Mouse (Mus musculus): ENCODE measurements around the gene Fam234b.

Gene Fam234b

DNA sequence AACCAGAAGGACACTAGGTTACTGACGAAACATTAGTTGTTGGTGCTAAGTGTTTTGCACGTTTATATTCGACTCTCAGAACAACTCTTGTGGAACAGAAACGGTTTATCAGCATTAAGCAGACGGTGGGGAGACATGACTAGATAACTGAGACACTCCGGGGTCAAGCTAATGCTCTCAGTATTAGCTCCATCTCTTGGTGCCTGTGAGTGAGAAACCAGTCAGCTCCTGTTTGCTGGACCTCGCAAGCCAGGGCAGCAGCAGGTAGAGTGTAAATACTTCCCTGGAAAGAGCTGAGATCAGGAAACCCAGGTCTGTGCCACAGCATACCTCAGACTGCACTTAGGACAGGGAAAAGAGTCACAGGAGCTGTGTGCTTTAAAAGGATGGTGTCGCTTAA lies 1.1 kb upstream of the Fam234b start:
- no peak for TF ChIP-seq GATA4 (IDR thresholded peaks at IDR 0.05; ENCODE audit: insufficient replicate concordance, low read length)

GRCm38 (mm10) chr6:135197446-135197845 lies 331 bp upstream of the Fam234b start:
- TF ChIP-seq GATA4 (IDR thresholded peaks at IDR 0.05; ENCODE audit: insufficient replicate concordance, low read length), result no peak

DNA sequence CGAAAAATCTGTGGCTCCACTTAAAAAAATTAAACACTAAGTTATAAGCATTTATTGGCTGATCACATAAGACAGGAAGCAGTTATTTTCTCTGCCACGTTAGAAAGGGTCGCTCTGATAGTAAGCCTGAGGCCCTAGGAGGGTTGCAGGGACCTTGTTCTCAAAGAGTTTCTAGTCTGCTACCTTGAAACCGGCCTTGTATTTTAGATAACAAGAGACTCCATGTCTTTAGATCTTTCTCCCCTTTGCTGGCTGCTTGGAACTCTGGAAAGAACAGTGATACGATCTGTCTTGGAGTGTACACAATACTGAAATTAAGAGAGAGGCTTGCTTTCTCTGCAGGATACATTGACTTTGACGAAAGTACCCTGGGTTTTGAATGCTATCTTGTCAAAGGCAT lies 949 bp downstream of the Fam234b start:
- TF ChIP-seq GATA4 (IDR thresholded peaks at IDR 0.05; ENCODE audit: insufficient replicate concordance, low read length), result no peak

DNA sequence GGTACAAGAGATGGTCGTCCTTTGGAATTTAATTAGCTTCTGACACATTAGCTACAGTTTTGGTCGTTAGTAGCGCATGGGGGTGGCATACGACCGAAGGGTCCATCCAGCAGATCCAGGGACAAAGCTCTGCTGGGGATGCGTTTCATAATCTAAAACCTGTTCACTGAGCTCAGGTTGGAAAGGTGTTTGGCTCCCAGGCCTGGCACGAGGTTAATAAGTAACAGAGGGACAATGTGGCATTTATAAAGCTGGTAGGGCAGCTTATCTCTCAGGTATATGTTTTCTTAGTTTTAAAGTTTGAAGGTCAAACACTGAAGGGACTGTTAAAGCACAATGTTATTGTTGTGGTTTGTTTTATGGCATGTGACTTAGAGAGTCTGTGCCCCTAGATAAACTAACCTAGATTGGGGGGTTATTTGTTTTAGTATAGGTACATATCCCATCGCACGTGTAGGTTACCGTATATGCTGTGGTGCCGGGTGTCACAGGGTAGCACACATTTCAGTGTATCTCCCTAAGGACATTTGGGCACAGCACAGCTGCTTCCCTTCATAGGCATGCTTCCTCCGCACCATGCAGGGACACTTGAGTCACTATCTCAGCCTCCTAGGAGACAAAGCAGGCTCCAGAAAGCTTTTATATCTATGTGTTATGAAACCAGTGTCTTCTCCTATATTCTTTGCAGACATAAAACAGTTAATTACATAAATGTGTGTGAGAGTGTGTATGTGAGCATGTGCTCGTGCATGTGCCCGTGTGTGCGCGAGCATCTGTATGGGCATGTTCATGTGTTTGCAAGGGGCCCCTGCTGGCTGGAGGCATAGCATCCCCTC lies 2.6 kb downstream of the Fam234b start:
- no peak for TF ChIP-seq GATA4 (IDR thresholded peaks at IDR 0.05; ENCODE audit: insufficient replicate concordance, low read length)

DNA sequence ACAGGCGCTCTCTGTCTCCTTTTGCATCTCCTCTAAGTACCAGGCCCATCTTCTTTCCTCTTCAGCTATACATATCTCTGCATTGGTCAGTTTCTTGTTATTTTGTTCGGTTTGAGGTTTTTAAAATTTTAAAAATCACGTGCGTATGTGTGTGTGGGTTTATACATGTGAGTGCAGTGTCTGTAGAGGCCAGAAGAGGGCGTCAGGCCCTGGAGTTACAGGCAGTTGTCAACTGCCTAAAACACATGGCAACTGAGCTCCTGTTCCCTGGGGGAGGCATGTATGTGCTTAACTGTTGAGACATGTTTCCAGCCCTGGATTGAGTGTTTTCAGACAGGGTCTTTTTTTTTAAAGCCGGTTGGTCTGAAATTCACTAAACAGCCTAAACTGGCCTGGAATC lies 4.9 kb downstream of the Fam234b start:
- TF ChIP-seq GATA4 (IDR thresholded peaks at IDR 0.05; ENCODE audit: insufficient replicate concordance, low read length), result no peak

GRCm38 (mm10) chr6:135203737-135204136 lies 6.0 kb downstream of the Fam234b start:
- no peak for TF ChIP-seq GATA4 (IDR thresholded peaks at IDR 0.05; ENCODE audit: insufficient replicate concordance, low read length)

DNA sequence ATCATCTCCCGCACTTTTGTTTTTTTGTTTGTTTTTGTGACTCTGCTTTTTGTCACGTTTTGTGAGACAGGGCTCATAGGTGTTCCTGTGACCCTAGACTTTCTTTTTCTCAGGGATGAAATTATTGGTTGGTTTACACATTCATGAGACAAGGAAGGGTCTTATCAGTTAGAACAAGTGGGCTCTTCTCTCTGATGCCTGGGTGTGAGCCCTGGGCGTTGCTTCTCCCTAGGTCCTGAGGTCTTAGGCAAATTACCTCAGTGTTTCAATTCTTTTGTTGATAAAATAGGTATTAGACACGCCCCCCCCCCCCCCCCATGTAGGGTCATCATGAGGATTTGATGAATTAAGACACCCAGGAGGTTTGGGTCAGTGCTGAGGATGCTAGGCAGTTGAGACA lies 7.1 kb downstream of the Fam234b start:
- no peak for TF ChIP-seq GATA4 (IDR thresholded peaks at IDR 0.05; ENCODE audit: insufficient replicate concordance, low read length)

- no peak for TF ChIP-seq GATA4 (IDR thresholded peaks at IDR 0.05; ENCODE audit: insufficient replicate concordance, low read length)
These were observed 8.0 kb downstream of the Fam234b start for GRCm38 (mm10) chr6:135205802-135206201.

- no peak for TF ChIP-seq GATA4 (IDR thresholded peaks at IDR 0.05; ENCODE audit: insufficient replicate concordance, low read length)
These were observed 9.1 kb downstream of the Fam234b start for GRCm38 (mm10) chr6:135206909-135207308.

- TF ChIP-seq GATA4 (IDR thresholded peaks at IDR 0.05; ENCODE audit: insufficient replicate concordance, low read length), result no peak
These were observed 13.4 kb downstream of the Fam234b start for GRCm38 (mm10) chr6:135211169-135211568.

DNA sequence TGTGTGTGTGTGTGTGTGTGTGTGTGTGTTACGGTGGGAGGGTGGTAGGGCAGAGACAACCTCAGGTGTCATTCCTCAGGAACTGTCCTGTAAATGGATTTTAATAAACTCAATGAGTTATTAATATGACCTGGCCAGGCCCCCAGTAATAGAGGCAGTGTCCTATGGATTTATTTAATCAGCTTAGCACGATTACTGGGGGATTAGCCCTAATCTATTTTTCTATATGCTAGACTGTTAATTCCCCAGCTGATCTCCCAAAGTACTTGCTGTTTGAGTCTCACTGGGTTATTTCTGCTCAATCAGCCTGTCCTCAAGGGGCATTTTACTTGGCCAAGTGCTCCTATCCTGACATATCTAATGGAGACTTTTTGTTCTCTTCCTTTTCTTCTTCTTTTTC lies 14.9 kb downstream of the Fam234b start:
- TF ChIP-seq GATA4 (IDR thresholded peaks at IDR 0.05; ENCODE audit: insufficient replicate concordance, low read length), result no peak

- no peak for TF ChIP-seq GATA4 (IDR thresholded peaks at IDR 0.05; ENCODE audit: insufficient replicate concordance, low read length)
These were observed 20.6 kb downstream of the Fam234b start for GRCm38 (mm10) chr6:135218330-135218729.

DNA sequence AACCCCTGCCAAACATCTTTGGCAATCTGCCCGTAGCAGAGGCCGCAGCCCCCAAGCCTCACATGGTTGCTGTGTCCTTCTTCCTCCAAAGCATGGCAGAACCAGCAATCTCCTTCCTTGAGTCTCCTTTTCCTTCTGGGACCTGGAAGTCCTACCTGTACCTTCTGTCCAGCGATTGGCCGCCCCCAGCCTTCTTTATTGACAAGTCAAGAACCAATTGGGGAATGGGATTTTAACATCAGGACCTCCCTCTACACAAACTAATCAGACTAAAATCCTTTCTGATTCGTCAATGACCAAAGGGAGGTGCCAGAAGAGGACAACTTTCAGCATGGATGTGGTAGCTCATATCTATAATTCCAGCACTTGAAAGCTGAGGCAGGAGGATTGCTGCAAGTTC lies 22.1 kb downstream of the Fam234b start:
- TF ChIP-seq GATA4 (IDR thresholded peaks at IDR 0.05; ENCODE audit: insufficient replicate concordance, low read length), result no peak

DNA sequence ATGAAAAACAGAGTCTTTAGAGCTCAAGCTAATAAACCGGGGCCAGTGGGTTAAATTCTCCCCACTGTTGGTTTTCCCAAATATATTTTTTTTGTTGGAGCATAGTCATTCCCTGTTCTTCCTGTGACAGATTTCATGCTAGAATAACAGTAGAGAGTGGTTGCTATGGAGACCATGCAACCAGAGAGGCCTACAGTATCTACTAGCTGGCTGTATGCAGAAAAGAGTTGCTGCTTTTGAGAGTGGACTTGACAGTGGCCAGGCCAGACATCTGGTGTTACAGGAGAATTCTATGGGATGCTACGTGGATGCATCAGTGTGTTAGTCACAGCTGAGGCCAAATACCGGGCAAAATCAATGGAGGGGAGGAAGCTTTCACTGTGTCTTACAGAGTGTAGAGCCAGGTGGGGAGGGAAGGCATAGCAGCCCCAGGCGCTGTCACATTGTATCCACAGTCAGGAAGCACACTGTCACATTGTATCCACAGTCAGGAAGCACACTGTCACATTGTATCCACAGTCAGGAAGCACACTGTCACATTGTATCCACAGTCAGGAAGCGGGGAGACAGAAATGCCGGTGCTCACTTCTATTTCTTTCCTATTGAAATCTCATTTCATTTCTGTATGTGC lies 26.1 kb downstream of the Fam234b start:
- no peak for TF ChIP-seq GATA4 (IDR thresholded peaks at IDR 0.05; ENCODE audit: insufficient replicate concordance, low read length)

GRCm38 (mm10) chr6:135228465-135228941 lies 30.7 kb downstream of the Fam234b start:
- no peak for TF ChIP-seq GATA4 (IDR thresholded peaks at IDR 0.05; ENCODE audit: insufficient replicate concordance, low read length)

GRCm38 (mm10) chr6:135230586-135230985 lies 32.8 kb downstream of the Fam234b start:
- TF ChIP-seq GATA4 (IDR thresholded peaks at IDR 0.05; ENCODE audit: insufficient replicate concordance, low read length), result no peak

Data from liver, adult (tissue).